Mouse (Mus musculus): ENCODE results near the gene Rab15.
A peak's percentile ranks its signal among the peaks of the same experiment; 100 is the strongest.
"Not testable (repeated sequence)": the region's sequence is repeated elsewhere in the genome, so short reads cannot be mapped to it uniquely, and the experiment has no call there.

Gene Rab15

GRCm38 (mm10) chr12:76822651-76823041 lies at the start of gene Rab15:
Gene Rab15, minus strand, starts transcription at chr12:76822908.
- no peak for DNase-seq (ENCODE audit: low spot score)

GRCm38 (mm10) chr12:76869561-76869960 lies 46.9 kb upstream of the Rab15 start:
- DNase-seq (ENCODE audit: low spot score), result no peak

GRCm38 (mm10) chr12:76868463-76869198 lies 45.9 kb upstream of the Rab15 start:
- no peak for DNase-seq (ENCODE audit: low spot score)

- no peak for DNase-seq (ENCODE audit: low spot score)
Measured at GRCm38 (mm10) chr12:76867586-76868280, 45.0 kb upstream of the Rab15 start.

- DNase-seq (ENCODE audit: low spot score), result no peak
Measured at GRCm38 (mm10) chr12:76865266-76865665, 42.6 kb upstream of the Rab15 start.

GRCm38 (mm10) chr12:76863651-76864050 lies 40.9 kb upstream of the Rab15 start:
- DNase-seq (ENCODE audit: low spot score), result no peak

- DNase-seq (ENCODE audit: low spot score), result not testable (repeated sequence)
Measured at GRCm38 (mm10) chr12:76858788-76859187, 36.1 kb upstream of the Rab15 start.

- DNase-seq (ENCODE audit: low spot score), result no peak
Measured at GRCm38 (mm10) chr12:76857087-76857486, 34.4 kb upstream of the Rab15 start.

GRCm38 (mm10) chr12:76853378-76854142 lies 30.9 kb upstream of the Rab15 start:
- no peak for DNase-seq (ENCODE audit: low spot score)

GRCm38 (mm10) chr12:76852419-76852818 lies 29.7 kb upstream of the Rab15 start:
- DNase-seq (ENCODE audit: low spot score), result no peak

- no peak for DNase-seq (ENCODE audit: low spot score)
Measured at GRCm38 (mm10) chr12:76844346-76845061, 21.8 kb upstream of the Rab15 start.

GRCm38 (mm10) chr12:76840081-76840480 lies 17.4 kb upstream of the Rab15 start:
- DNase-seq (ENCODE audit: low spot score), result no peak

GRCm38 (mm10) chr12:76839298-76839697 lies 16.6 kb upstream of the Rab15 start:
- no peak for DNase-seq (ENCODE audit: low spot score)

GRCm38 (mm10) chr12:76837844-76838650 lies 15.3 kb upstream of the Rab15 start:
- DNase-seq (ENCODE audit: low spot score), result peak; percentile 47

- DNase-seq (ENCODE audit: low spot score), result peak; percentile 97
Measured at GRCm38 (mm10) chr12:76837101-76837843, 14.6 kb upstream of the Rab15 start.

GRCm38 (mm10) chr12:76832704-76833103 lies 10.0 kb upstream of the Rab15 start:
- DNase-seq (ENCODE audit: low spot score), result no peak

- DNase-seq (ENCODE audit: low spot score), result no peak
Measured at GRCm38 (mm10) chr12:76825283-76825682, 2.6 kb upstream of the Rab15 start.

- no peak for DNase-seq (ENCODE audit: low spot score)
Measured at GRCm38 (mm10) chr12:76822002-76822650, 582 bp downstream of the Rab15 start.

- no peak for DNase-seq (ENCODE audit: low spot score)
Measured at GRCm38 (mm10) chr12:76820615-76821014, 2.1 kb downstream of the Rab15 start.

GRCm38 (mm10) chr12:76819816-76820215 lies 2.9 kb downstream of the Rab15 start:
- no peak for DNase-seq (ENCODE audit: low spot score)
